Mouse (Mus musculus) megakaryocyte, embryonic 14.5 days (primary cell): ENCODE measurements around the gene Gm9821.

Source experiments
- FLI1 ChIP-seq: IDR thresholded peaks from 2 replicates; pipeline ENCODE4 v1.6.1; 2012; ENCODE audit warnings: low read length, inconsistent platforms, mixed read lengths
- GATA1 ChIP-seq: IDR thresholded peaks from 3 replicates; pipeline ENCODE4 v1.6.1; 2012; ENCODE audit warnings: mixed read lengths, low read length, inconsistent platforms, borderline replicate concordance

DNA sequence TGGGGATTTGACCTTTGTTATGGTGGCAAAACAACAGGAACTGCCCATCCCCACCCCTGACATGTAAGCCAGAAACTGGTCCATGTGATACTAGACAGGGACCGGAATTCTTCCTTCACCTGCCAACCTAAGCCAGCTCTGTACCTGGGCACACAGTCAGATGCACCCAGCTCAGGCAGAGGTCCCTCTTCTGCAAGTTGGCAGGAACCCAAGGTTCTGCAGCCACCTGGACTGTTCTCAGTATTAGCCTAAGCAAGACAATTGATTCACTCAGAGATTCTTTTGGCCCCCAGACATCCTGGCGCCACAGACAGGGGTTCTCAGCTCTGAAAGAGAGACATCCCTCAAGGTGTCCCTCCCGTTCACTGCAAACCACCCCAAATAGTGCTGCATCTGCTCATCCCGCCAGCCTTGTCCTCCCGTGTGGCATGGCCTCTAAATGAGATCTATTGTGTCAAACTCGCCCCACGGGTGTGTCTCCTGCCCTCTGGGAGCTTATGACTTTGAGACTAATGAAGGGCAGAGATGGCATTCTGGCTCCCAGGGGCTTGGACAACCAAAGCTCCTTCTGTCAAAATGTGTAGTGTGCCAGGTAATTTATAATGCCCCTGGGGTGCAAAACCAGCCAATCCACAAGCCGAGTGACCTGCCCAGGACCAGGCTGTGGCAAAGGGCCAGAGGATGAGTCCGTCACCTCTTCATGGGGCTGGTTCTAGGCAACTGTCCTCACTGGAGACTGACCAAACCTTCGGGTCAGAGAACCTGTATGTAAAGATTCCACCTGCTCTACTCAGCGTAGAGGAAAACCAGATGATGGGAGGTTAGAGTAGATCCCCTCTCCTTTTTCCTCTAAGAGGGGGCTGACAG lies 14.3 kb downstream of the Gm9821 start:
- TF ChIP-seq GATA1, result no peak
- TF ChIP-seq FLI1, result no peak
